Mouse (Mus musculus) kidney, adult 2 months (tissue): Measurements from ENCODE around the gene Fdxacb1.

Experiments used
- CTCF ChIP-seq: fragments of 200-500 bp; conservative IDR thresholded peaks from 2 replicates; pipeline ENCODE4 v1.5.1; 2011; ENCODE audit warnings: low read depth, mild to moderate bottlenecking, control low read depth, low read length, moderate library complexity, mixed read lengths; ENCODE audit not compliant: insufficient read depth, insufficient read length
- POLR2A ChIP-seq: fragments of 200-500 bp; IDR thresholded peaks from one replicate; pipeline ENCODE4 v1.6.1; 2011; ENCODE audit warnings: low read depth, low read length, control low read depth

DNA sequence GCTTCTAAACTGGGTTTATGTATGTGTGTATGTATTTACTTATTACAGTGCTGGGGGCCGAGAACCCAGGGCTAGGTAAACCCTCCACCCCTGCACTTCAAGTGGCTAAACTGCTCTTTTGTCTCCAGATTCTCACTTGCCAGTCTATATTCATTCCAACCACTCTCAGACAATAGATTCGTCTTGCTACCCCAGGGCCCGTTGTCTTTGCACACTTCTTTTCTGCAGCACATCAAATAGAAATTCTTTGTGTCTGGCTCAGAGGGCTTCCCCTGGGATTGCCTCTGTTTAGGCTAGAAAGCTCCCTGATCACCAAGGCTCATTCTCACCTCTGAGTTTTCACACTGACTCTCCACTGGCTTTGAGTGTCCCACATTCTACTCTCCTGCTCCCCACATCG lies 35.5 kb upstream of the Fdxacb1 start:
- no peak for TF ChIP-seq POLR2A
- no peak for TF ChIP-seq CTCF
